ENCODE assay signal across 8 mouse cellular contexts in the genomic region with DNA sequence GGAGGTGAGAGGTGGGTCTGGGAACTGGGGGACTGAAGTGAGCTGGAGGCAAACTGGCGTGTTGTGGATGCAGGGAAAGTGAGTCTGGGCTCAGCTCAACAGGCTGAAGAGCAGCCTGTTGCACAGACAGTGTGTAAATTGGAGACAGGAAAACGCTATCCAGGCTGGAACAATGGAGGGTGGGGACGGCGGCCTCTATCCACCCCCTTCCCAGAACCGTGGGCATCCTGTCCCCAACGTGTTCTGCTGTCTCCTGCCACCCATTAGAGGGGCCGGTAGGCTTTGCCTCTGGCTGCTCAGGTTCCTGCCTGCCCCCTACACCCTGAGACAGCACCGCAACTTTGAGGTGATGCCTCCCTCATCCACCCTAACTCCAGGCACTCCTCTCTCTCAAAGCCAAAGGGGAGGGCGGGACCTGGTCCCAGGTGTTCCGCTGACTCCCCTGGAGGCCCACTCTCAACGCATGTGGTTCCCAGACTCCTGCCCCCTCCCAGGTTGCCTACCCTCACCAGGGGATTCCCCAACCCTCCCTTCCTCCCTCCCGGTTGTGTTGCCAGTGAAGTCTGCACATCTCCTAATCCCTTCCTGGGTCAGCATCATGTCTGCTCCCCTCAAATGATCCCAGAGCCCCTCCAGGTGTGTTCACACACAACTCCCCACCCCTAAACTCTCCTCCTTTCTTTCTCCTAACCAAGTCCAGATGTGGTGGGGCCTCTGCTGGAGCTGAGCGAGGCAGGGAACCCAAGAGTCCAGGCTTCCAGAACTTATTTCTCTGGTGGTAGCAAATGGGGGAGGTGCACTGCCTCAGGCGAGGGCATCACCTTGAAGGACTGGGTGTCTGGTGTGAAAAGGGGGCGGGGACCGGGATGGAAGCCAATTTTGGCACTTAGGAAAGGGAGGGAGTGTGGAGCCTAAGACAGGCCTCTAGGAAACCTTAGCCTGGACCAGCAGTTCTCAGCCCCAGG. TPM values are rescaled to one million over a fixed set of nuclear protein-coding genes. Genes with fewer than 3 reads are reported as not detected.
DNase-seq lines count a peak whose midpoint lies in the region; ATAC-seq lines count a peak whose summit lies in the region.

No protein-coding gene starts in this region.

- H3K36me3 ChIP-seq in heart, embryonic 12.5 days, result peaks cover 40% of the 10 kb centered on the region
- peaks cover 40% of the 10 kb centered on the region for H3K36me3 ChIP-seq in kidney, embryonic 15.5 days

- 12% methylated on average over 16 of the region's 16 CpGs for WGBS in heart, embryonic 12.5 days
- 6% methylated on average over 16 of the region's 16 CpGs for WGBS in kidney, embryonic 15.5 days

- H3K9ac ChIP-seq in heart, embryonic 12.5 days, result peak overlapping the region; percentile 96
- peak overlapping the region; percentile 94 for H3K9ac ChIP-seq in kidney, embryonic 15.5 days

- H3K9me3 ChIP-seq in heart, embryonic 12.5 days (replicated peaks), result no peaks in the 10 kb centered on the region
- H3K9me3 ChIP-seq in kidney, embryonic 15.5 days (replicated peaks), result no peaks in the 10 kb centered on the region

- H3K4me1 ChIP-seq in heart, embryonic 12.5 days (replicated peaks), result peaks cover 46% of the 10 kb centered on the region
- peaks cover 54% of the 10 kb centered on the region for H3K4me1 ChIP-seq in kidney, embryonic 15.5 days

- H3K4me3 ChIP-seq in heart, embryonic 12.5 days, result peak overlapping the region; percentile 83
- H3K4me3 ChIP-seq in kidney, embryonic 15.5 days (replicated peaks), result peak overlapping the region; percentile 94

- H3K27ac ChIP-seq in heart, embryonic 12.5 days (ENCODE audit: poor library complexity, severe bottlenecking), result peak overlapping the region; percentile 95
- H3K27ac ChIP-seq in kidney, embryonic 15.5 days, result peak overlapping the region; percentile 94

- H3K27me3 ChIP-seq in heart, embryonic 12.5 days (replicated peaks), result no peaks in the 10 kb centered on the region
- no peaks in the 10 kb centered on the region for H3K27me3 ChIP-seq in kidney, embryonic 15.5 days

- peak overlapping the region; percentile 94 for H3K4me2 ChIP-seq in heart, embryonic 12.5 days
- H3K4me2 ChIP-seq in kidney, embryonic 15.5 days, result peak overlapping the region; percentile 86

- ATAC-seq in heart, embryonic 12.5 days (ENCODE audit: insufficient number of reproducible peaks, low FRiP score), result no peak
- no peak for ATAC-seq in kidney, embryonic 15.5 days (replicated peaks; ENCODE audit: low FRiP score)
- no peak for ATAC-seq in megakaryocyte progenitor cell, adult 5-6 weeks (replicated peaks; ENCODE audit: poor library complexity)
- no peak for ATAC-seq in cerebellum, adult (ENCODE audit: insufficient number of reproducible peaks, low FRiP score, low TSS enrichment)

- DNase-seq in ovary, postnatal 36 days (ENCODE audit: low spot score), result peak; percentile 58
- no peak for DNase-seq in ovary, adult 18-20 months (ENCODE audit: low spot score)
- peak; percentile 69 for DNase-seq in lung, postnatal 25 days (ENCODE audit: low spot score)
- DNase-seq in adrenal gland, adult 2 months, result no peak

RNA-seq across cellular contexts. Expression of gene Ephb4, which starts 2.4 kb away (rescaled TPM):
- 53.1 and 55.6 TPM in 2 replicates for polyA plus RNA-seq in heart, embryonic 12.5 days (2016; fragmentation: Nextera tagmentation; extraction: Ambion mirVana)
- 49.1 and 54.9 TPM in 2 replicates for polyA plus RNA-seq in kidney, embryonic 15.5 days (2015; fragmentation: Nextera tagmentation; extraction: Ambion mirVana)
- 0.05 and 0.10 TPM in 2 replicates for total RNA-seq in megakaryocyte progenitor cell, adult 5-6 weeks (2015)
- total RNA-seq in megakaryocyte progenitor cell, adult 5-6 weeks (2017), result 0.27 TPM in 1 of 2 replicates, not detected in the other
- 10 to 100 TPM; 44.3 to 68.9 TPM for total RNA-seq in adrenal gland, adult 2 months (2021)
- 54.6 and 59.9 TPM in 2 replicates for polyA plus RNA-seq in adrenal gland, adult 2 months (2012; rRNA removed)

RNA-seq across cellular contexts. Expression of gene Slc12a9, which starts 18.9 kb away (rescaled TPM):
- polyA plus RNA-seq in heart, embryonic 12.5 days (2016; fragmentation: Nextera tagmentation; extraction: Ambion mirVana), result 9.4 and 10.2 TPM in 2 replicates
- polyA plus RNA-seq in kidney, embryonic 15.5 days (2015; fragmentation: Nextera tagmentation; extraction: Ambion mirVana), result 14.2 and 16.0 TPM in 2 replicates
- total RNA-seq in megakaryocyte progenitor cell, adult 5-6 weeks (2015), result 2.4 and 4.4 TPM in 2 replicates
- 5.3 and 5.7 TPM in 2 replicates for total RNA-seq in megakaryocyte progenitor cell, adult 5-6 weeks (2017)
- 10 to 100 TPM in 1 of 2 experiments, 1 to 10 TPM in 1; 7.3 to 12.4 TPM for total RNA-seq in adrenal gland, adult 2 months (2021)
- polyA plus RNA-seq in adrenal gland, adult 2 months (2012; rRNA removed), result 30.4 and 33.0 TPM in 2 replicates

RNA-seq across cellular contexts. Expression of gene Trip6, which starts 38.1 kb away (rescaled TPM):
- 46.3 and 47.0 TPM in 2 replicates for polyA plus RNA-seq in heart, embryonic 12.5 days (2016; fragmentation: Nextera tagmentation; extraction: Ambion mirVana)
- polyA plus RNA-seq in kidney, embryonic 15.5 days (2015; fragmentation: Nextera tagmentation; extraction: Ambion mirVana), result 77.9 and 87.5 TPM in 2 replicates
- total RNA-seq in megakaryocyte progenitor cell, adult 5-6 weeks (2015), result 4.0 and 6.7 TPM in 2 replicates
- total RNA-seq in megakaryocyte progenitor cell, adult 5-6 weeks (2017), result 7.1 and 7.5 TPM in 2 replicates
- total RNA-seq in adrenal gland, adult 2 months (2021), result 10 to 100 TPM; 28.3 to 41.4 TPM
- polyA plus RNA-seq in adrenal gland, adult 2 months (2012; rRNA removed), result 108 TPM in 2 replicates

RNA-seq across cellular contexts. Expression of gene Srrt, which starts 44.8 kb away (rescaled TPM):
- polyA plus RNA-seq in heart, embryonic 12.5 days (2016; fragmentation: Nextera tagmentation; extraction: Ambion mirVana), result 106 and 107 TPM in 2 replicates
- 141 and 158 TPM in 2 replicates for polyA plus RNA-seq in kidney, embryonic 15.5 days (2015; fragmentation: Nextera tagmentation; extraction: Ambion mirVana)
- total RNA-seq in megakaryocyte progenitor cell, adult 5-6 weeks (2015), result 133 and 143 TPM in 2 replicates
- 241 and 321 TPM in 2 replicates for total RNA-seq in megakaryocyte progenitor cell, adult 5-6 weeks (2017)
- 100 to 1,000 TPM; 135 to 172 TPM for total RNA-seq in adrenal gland, adult 2 months (2021)
- polyA plus RNA-seq in adrenal gland, adult 2 months (2012; rRNA removed), result 138 and 150 TPM in 2 replicates

RNA-seq across cellular contexts. Expression of gene Ufsp1, which starts 57.9 kb away (rescaled TPM):
- polyA plus RNA-seq in heart, embryonic 12.5 days (2016; fragmentation: Nextera tagmentation; extraction: Ambion mirVana), result 10.1 and 10.6 TPM in 2 replicates
- polyA plus RNA-seq in kidney, embryonic 15.5 days (2015; fragmentation: Nextera tagmentation; extraction: Ambion mirVana), result 5.9 and 7.3 TPM in 2 replicates
- 0.61 and 2.9 TPM in 2 replicates for total RNA-seq in megakaryocyte progenitor cell, adult 5-6 weeks (2015)
- total RNA-seq in megakaryocyte progenitor cell, adult 5-6 weeks (2017), result 1.3 and 3.8 TPM in 2 replicates
- 10 to 100 TPM in 1 of 2 experiments, 1 to 10 TPM in 1; 9.6 to 15.3 TPM for total RNA-seq in adrenal gland, adult 2 months (2021)
- polyA plus RNA-seq in adrenal gland, adult 2 months (2012; rRNA removed), result 29.8 and 37.9 TPM in 2 replicates

Comparison
In these comparisons a context has a peak if more than half of its experiments do, and no peak if none do; other contexts are left out.
1. DNase-seq: peak in ovary, postnatal 36 days (single experiment) and lung, postnatal 25 days (single experiment); none in ovary, adult 18-20 months (single experiment) and adrenal gland, adult 2 months (single experiment).